Mouse (Mus musculus): ENCODE measurements at regions not wholly inside any gene's neighbourhood (a gene's known extent, or its start where the extent isn't known, plus 50 kb on each side); places are given as distances from the start of the nearest gene placed in this dataset.

DNA sequence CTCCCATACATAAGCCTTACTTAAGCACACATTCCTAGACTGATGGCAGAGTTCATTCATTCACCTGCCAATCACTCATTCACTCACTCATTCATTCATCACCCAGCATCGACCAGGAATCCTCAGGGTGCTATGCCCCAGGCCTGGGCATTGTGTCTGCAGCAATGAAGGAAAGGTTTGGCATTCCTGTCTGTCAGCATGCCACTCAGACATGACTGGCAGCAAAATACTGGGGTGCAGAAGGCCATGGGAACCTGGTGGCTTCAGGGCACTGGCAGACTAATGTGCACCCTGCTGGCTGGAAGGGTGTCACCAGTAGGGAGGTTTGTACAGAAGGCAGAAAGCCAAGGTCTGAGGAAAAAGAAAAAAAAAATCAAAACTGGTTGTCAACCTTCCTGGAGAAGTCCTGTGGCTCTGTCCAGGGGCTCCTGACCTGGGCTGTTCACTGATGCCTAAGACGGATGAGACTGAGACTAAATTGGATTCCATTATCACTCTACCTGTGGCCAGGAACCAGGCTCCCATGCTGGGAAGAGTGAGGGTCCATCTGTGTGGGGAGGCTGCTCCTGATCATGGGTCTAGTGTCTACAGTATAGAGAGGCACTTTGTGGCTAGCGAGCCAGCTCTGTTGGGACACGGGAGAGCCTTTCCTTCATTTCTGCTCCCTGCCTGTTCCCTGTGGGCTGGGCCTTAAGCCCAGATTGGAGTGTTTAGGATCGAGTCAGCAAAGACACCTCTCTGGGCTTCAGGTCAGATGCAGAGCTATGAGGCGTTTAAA lies 104.1 kb downstream of the Cstad start:
- TF ChIP-seq CTCF (conservative IDR thresholded peaks at IDR 0.05; ENCODE audit: insufficient read depth, insufficient read length, low read depth, low read length) = no peak
- no peak for TF ChIP-seq POLR2A (IDR thresholded peaks at IDR 0.05; ENCODE audit: low read depth, low read length)

Data from kidney, adult 2 months (tissue).